Mouse (Mus musculus) cortical plate, adult 2 months (tissue): ENCODE data around the gene Cbx5. TPM values are rescaled to one million over a fixed set of nuclear protein-coding genes. Genes with fewer than 3 reads are reported as not detected.

Experiments used
- H3K27ac ChIP-seq: fragments of 200-500 bp; 2 replicates; pipeline ENCODE4 v1.5.1; 2012; ENCODE audit warnings: low read length, control low read depth, inconsistent platforms; ENCODE audit not compliant: insufficient read depth
- H3K4me1 ChIP-seq: fragments of 200-500 bp; 2 replicates; pipeline ENCODE4 v1.6.1; 2011; ENCODE audit warnings: low read length; ENCODE audit not compliant: control insufficient read depth, insufficient read depth
- H3K4me3 ChIP-seq: fragments of 200-500 bp; 2 replicates; pipeline ENCODE4 v1.5.1; 2011; ENCODE audit warnings: mild to moderate bottlenecking, low read length, control low read depth; ENCODE audit not compliant: insufficient read depth
- CTCF ChIP-seq: fragments of 200-500 bp; IDR thresholded peaks from 2 replicates; pipeline ENCODE4 v1.5.1; 2011; ENCODE audit warnings: mild to moderate bottlenecking, control low read depth, low read length; ENCODE audit not compliant: insufficient read depth; ENCODE audit errors: extremely low read depth
- POLR2A ChIP-seq: fragments of 200-500 bp; IDR thresholded peaks from 2 replicates; pipeline ENCODE4 v1.6.1; 2011; ENCODE audit warnings: mild to moderate bottlenecking, low read length, control low read depth; ENCODE audit not compliant: insufficient read depth; ENCODE audit errors: extremely low read depth
- polyA plus RNA-seq: library from polyadenylated mRNA; depleted of rRNA; stranded (reverse); fragments of >200 nt; gene quantifications from 2 replicates; pipeline ENCODE4 v1.2.3, GENCODE M21; 2012

The Cbx5 gene
- polyA plus RNA-seq, 1 experiment, result 72.1 TPM

GRCm38 (mm10) chr15:103165924-103166323 is 73.7 kb downstream of the Cbx5 start:
- no peak overlapping the region for H3K27ac ChIP-seq
- no peak for TF ChIP-seq POLR2A
- no peak for TF ChIP-seq CTCF
- no peak overlapping the region for H3K4me3 ChIP-seq
- H3K4me1 ChIP-seq, result peaks cover 2% of the 10 kb centered on the region; the same call in 1 of the 2 replicates

- H3K4me1 ChIP-seq, result peaks cover 2% of the 10 kb centered on the region; the same call in 1 of the 2 replicates
- H3K4me3 ChIP-seq, result no peak overlapping the region
- H3K27ac ChIP-seq, result no peak overlapping the region
- TF ChIP-seq CTCF (peak; percentile 95), POLR2A (no peak)
Observed at GRCm38 (mm10) chr15:103165379-103165778, 74.2 kb downstream of the Cbx5 start.

GRCm38 (mm10) chr15:103163182-103163919 is 76.3 kb downstream of the Cbx5 start:
- Histone ChIP-seq H3K4me1 (peaks cover 2% of the 10 kb centered on the region; the same call in 1 of the 2 replicates), H3K4me3 (peak overlapping the region; percentile 43), H3K27ac (no peak overlapping the region)
- TF ChIP-seq CTCF (no peak), POLR2A (peak; percentile 88)

GRCm38 (mm10) chr15:103157585-103157984 is 82.0 kb downstream of the Cbx5 start:
- Histone ChIP-seq H3K4me3 (no peak overlapping the region), H3K4me1 (peaks cover 2% of the 10 kb centered on the region; the same call in 1 of the 2 replicates), H3K27ac (no peak overlapping the region)
- TF ChIP-seq CTCF (no peak), POLR2A (no peak)

- no peak overlapping the region for H3K27ac ChIP-seq
- TF ChIP-seq CTCF (no peak), POLR2A (no peak)
- H3K4me1 ChIP-seq, result no peaks in the 10 kb centered on the region
- no peak overlapping the region for H3K4me3 ChIP-seq
Observed at GRCm38 (mm10) chr15:103156890-103157289, 82.7 kb downstream of the Cbx5 start.

- no peak for TF ChIP-seq POLR2A
- TF ChIP-seq CTCF, result no peak
- Histone ChIP-seq H3K27ac (no peak overlapping the region), H3K4me3 (no peak overlapping the region), H3K4me1 (no peaks in the 10 kb centered on the region)
Observed at GRCm38 (mm10) chr15:103155366-103156321, 84.0 kb downstream of the Cbx5 start.

- Histone ChIP-seq H3K4me1 (no peaks in the 10 kb centered on the region), H3K27ac (no peak overlapping the region), H3K4me3 (no peak overlapping the region)
- TF ChIP-seq POLR2A (no peak), CTCF (no peak)
Observed at GRCm38 (mm10) chr15:103152890-103153610, 86.6 kb downstream of the Cbx5 start.

- Histone ChIP-seq H3K4me1 (no peaks in the 10 kb centered on the region; the same call in 1 of the 2 replicates), H3K27ac (no peak overlapping the region), H3K4me3 (no peak overlapping the region)
- TF ChIP-seq POLR2A (no peak), CTCF (no peak)
Observed at GRCm38 (mm10) chr15:103152371-103152770, 87.2 kb downstream of the Cbx5 start.

GRCm38 (mm10) chr15:103147779-103148178 is 91.8 kb downstream of the Cbx5 start:
- Histone ChIP-seq H3K27ac (no peak overlapping the region), H3K4me3 (no peak overlapping the region), H3K4me1 (peaks cover 2% of the 10 kb centered on the region; the same call in 1 of the 2 replicates)
- TF ChIP-seq POLR2A (no peak), CTCF (no peak)
